Mouse (Mus musculus) neural tube, embryonic 14.5 days (tissue): ENCODE results near the gene Olfr503. TPM values are rescaled to one million over a fixed set of nuclear protein-coding genes. Genes with fewer than 3 reads are reported as not detected.
"Not testable (repeated sequence)": the region's sequence is repeated elsewhere in the genome, so short reads cannot be mapped to it uniquely, and the experiment has no call there.

Experiments
- ATAC-seq: fragments of 200-750 bp; cut with Nextera tagmentation; 2 replicates; pipeline ENCODE4 v1.8.0; 2017; ENCODE audit warnings: low read depth, mild to moderate bottlenecking, moderate TSS enrichment, moderate library complexity
- H3K27ac ChIP-seq: fragments of 300-500 bp; sonication (generic); 2 replicates; pipeline ENCODE4 v1.5.1; 2014; ENCODE audit warnings: low read depth, mild to moderate bottlenecking, control low read depth, low read length, moderate library complexity, mixed read lengths
- H3K27me3 ChIP-seq: fragments of 300-500 bp; sonication (generic); 2 replicates; pipeline ENCODE4 v1.6.1; 2014; ENCODE audit warnings: low read length; ENCODE audit not compliant: control insufficient read depth, insufficient read depth
- H3K36me3 ChIP-seq: fragments of 300-500 bp; sonication (generic); 2 replicates; pipeline ENCODE4 v1.6.1; 2014; ENCODE audit warnings: low read length, mixed read lengths; ENCODE audit not compliant: control insufficient read depth, insufficient read depth
- H3K4me1 ChIP-seq: fragments of 300-500 bp; sonication (generic); 2 replicates; pipeline ENCODE4 v1.6.1; 2014; ENCODE audit warnings: low read length; ENCODE audit not compliant: control insufficient read depth, insufficient read depth
- H3K4me2 ChIP-seq: fragments of 300-500 bp; sonication (generic); 2 replicates; pipeline ENCODE4 v1.6.1; 2014; ENCODE audit warnings: mild to moderate bottlenecking, low read depth, low read length, control low read depth
- H3K4me3 ChIP-seq: fragments of 300-500 bp; sonication (generic); 2 replicates; pipeline ENCODE4 v1.5.1; 2014; ENCODE audit warnings: low read depth, low read length, control low read depth, mixed read lengths
- H3K9ac ChIP-seq: fragments of 300-500 bp; sonication (generic); replicated peaks from 2 replicates; pipeline ENCODE4 v1.6.1; 2014; ENCODE audit warnings: low read depth, mild to moderate bottlenecking, control low read depth, low read length, mixed read lengths
- H3K9me3 ChIP-seq: fragments of 300-500 bp; sonication (generic); 2 replicates; pipeline ENCODE4 v1.6.1; 2016; ENCODE audit warnings: low read length; ENCODE audit not compliant: control insufficient read depth
- WGBS: fragments of 180-500 bp; shearing (Covaris S2); extraction: QIAGEN DNeasy Blood & Tissue Kit; methylation state at CpG from one replicate; pipeline ENCODE4 v1.1.7; 2014; 5-methylcytosine and 5-hydroxymethylcytosine counted together
- polyA plus RNA-seq: library from polyadenylated mRNA; unstranded; fragments of >200 nt; fragmentation: Nextera tagmentation; extraction: Ambion mirVana; gene quantifications from 2 replicates; pipeline ENCODE4 v1.2.1, GENCODE M21; 2014

The Olfr503 gene
- polyA plus RNA-seq, result not detected in 2 replicates

GRCm38 (mm10) chr7:108544227-108544626, at the start of gene Olfr503:
Gene Olfr503, plus strand, starts transcription at chr7:108544527.
- not testable (repeated sequence) for H3K27me3 ChIP-seq, ATAC-seq, H3K9me3 ChIP-seq, H3K4me2 ChIP-seq, H3K9ac ChIP-seq, H3K4me3 ChIP-seq, H3K27ac ChIP-seq, H3K36me3 ChIP-seq, H3K4me1 ChIP-seq
- 63% methylated on average over 1 of the region's 1 CpGs for WGBS

- ATAC-seq, result no peak
- no peak within 1 kb of the TSS for H3K27ac ChIP-seq
Observed at GRCm38 (mm10) chr7:108524965-108525364, 19.4 kb upstream of the Olfr503 start, which contains the start of gene Olfr502. Gene Olfr502, minus strand, starts transcription at chr7:108525065.

GRCm38 (mm10) chr7:108542416-108542815, 1.9 kb upstream of the Olfr503 start:
- H3K36me3 ChIP-seq, result no peaks in the 10 kb centered on the region
- H3K4me3 ChIP-seq, result no peak overlapping the region
- 84% methylated on average over 13 of the region's 13 CpGs for WGBS
- no peaks in the 10 kb centered on the region for H3K27me3 ChIP-seq
- no peak for ATAC-seq
- no peaks in the 10 kb centered on the region for H3K4me1 ChIP-seq
- H3K27ac ChIP-seq, result no peak overlapping the region
- H3K4me2 ChIP-seq, result no peak overlapping the region
- H3K9ac ChIP-seq, result no peak overlapping the region
- no peaks in the 10 kb centered on the region for H3K9me3 ChIP-seq

More at GRCm38 (mm10) chr7:108524965-108525364, 19.4 kb upstream of the Olfr503 start, which contains the start of gene Olfr502:
- no peaks in the 10 kb centered on the region for H3K4me1 ChIP-seq
- no peak within 1 kb of the TSS for H3K4me3 ChIP-seq
- WGBS, result 82% methylated on average over 1 of the region's 1 CpGs
- H3K9me3 ChIP-seq, result no peaks in the 10 kb centered on the region
- H3K9ac ChIP-seq, result no peak within 1 kb of the TSS
- no peaks in the 10 kb centered on the region for H3K36me3 ChIP-seq
- H3K4me2 ChIP-seq, result no peak within 1 kb of the TSS
- H3K27me3 ChIP-seq, result no peaks in the 10 kb centered on the region

GRCm38 (mm10) chr7:108565693-108566092, 21.4 kb downstream of the Olfr503 start, which contains the start of gene Olfr504:
Gene Olfr504, minus strand, starts transcription at chr7:108565793.
- ATAC-seq, result no peak
- Histone ChIP-seq H3K27ac (no peak within 1 kb of the TSS), H3K27me3 (no peaks in the 10 kb centered on the region), H3K4me2 (no peak within 1 kb of the TSS), H3K36me3 (no peaks in the 10 kb centered on the region), H3K4me1 (no peaks in the 10 kb centered on the region), H3K9ac (no peak within 1 kb of the TSS), H3K4me3 (no peak within 1 kb of the TSS), H3K9me3 (no peaks in the 10 kb centered on the region)
- 96% methylated on average over 1 of the region's 1 CpGs for WGBS

- Histone ChIP-seq H3K9me3 (no peaks in the 10 kb centered on the region), H3K4me1 (no peaks in the 10 kb centered on the region), H3K27ac (no peak overlapping the region), H3K27me3 (no peaks in the 10 kb centered on the region), H3K4me2 (no peak overlapping the region), H3K9ac (no peak overlapping the region), H3K4me3 (no peak overlapping the region), H3K36me3 (no peaks in the 10 kb centered on the region)
- 89% methylated on average over 1 of the region's 1 CpGs for WGBS
- no peak for ATAC-seq
Observed at GRCm38 (mm10) chr7:108589797-108590196, 45.5 kb downstream of the Olfr503 start.

Other genes starting within 250 kb of the Olfr503 start
- not detected in 2 replicates for gene Olfr491, start 231.1 kb upstream of the Olfr503 start, polyA plus RNA-seq
- not detected in 2 replicates for gene Olfr492, start 220.9 kb upstream of the Olfr503 start, polyA plus RNA-seq
- not detected in 2 replicates for gene Olfr493, start 197.5 kb upstream of the Olfr503 start, polyA plus RNA-seq
- gene Olfr494, start 179.2 kb upstream of the Olfr503 start, polyA plus RNA-seq, result not detected in 2 replicates
- gene Olfr495, start 151.4 kb upstream of the Olfr503 start, polyA plus RNA-seq, result not detected in 2 replicates
- not detected in 2 replicates for gene Olfr497, start 124.1 kb upstream of the Olfr503 start, polyA plus RNA-seq
- gene Olfr498, start 79.2 kb upstream of the Olfr503 start, polyA plus RNA-seq, result not detected in 2 replicates
- gene Olfr502, start 19.5 kb upstream of the Olfr503 start, polyA plus RNA-seq, result not detected in 2 replicates
- not detected in 2 replicates for gene Olfr504, start 21.3 kb downstream of the Olfr503 start, polyA plus RNA-seq
- gene Olfr506, start 66.3 kb downstream of the Olfr503 start, polyA plus RNA-seq, result not detected in 2 replicates
- not detected in 2 replicates for gene Olfr507, start 77.3 kb downstream of the Olfr503 start, polyA plus RNA-seq
- gene Olfr508, start 85.5 kb downstream of the Olfr503 start, polyA plus RNA-seq, result not detected in 2 replicates
- 0.07 TPM in 1 of 2 replicates, not detected in the other for gene Olfr509, start 107.4 kb downstream of the Olfr503 start, polyA plus RNA-seq
- gene Olfr510, start 121.9 kb downstream of the Olfr503 start, polyA plus RNA-seq, result not detected in 2 replicates
- not detected in 2 replicates for gene Olfr512, start 168.8 kb downstream of the Olfr503 start, polyA plus RNA-seq
- not detected in 2 replicates for gene Olfr513, start 206.4 kb downstream of the Olfr503 start, polyA plus RNA-seq